Mouse (Mus musculus) myocyte (in vitro differentiated cells): ENCODE data around the gene Sim1. TPM values are rescaled to one million over a fixed set of nuclear protein-coding genes. Genes with fewer than 3 reads are reported as not detected.

Experiments
- H3K27me3 ChIP-seq: one replicate; pipeline ENCODE4 v1.6.1; 2011; ENCODE audit not compliant: control insufficient read depth, insufficient read depth, insufficient read length
- H3K36me3 ChIP-seq: one replicate; pipeline ENCODE4 v1.6.1; 2011; ENCODE audit not compliant: control insufficient read depth, insufficient read depth
- H3K4me2 ChIP-seq: one replicate; pipeline ENCODE4 v1.6.1; 2011; ENCODE audit warnings: low read depth, control low read depth
- H3K4me3 ChIP-seq: one replicate; pipeline ENCODE4 v1.5.1; 2011; ENCODE audit warnings: mild to moderate bottlenecking, control low read depth, moderate library complexity
- H3K79me2 ChIP-seq: one replicate; pipeline ENCODE4 v1.6.1; 2011; ENCODE audit not compliant: control insufficient read depth, insufficient read depth
- H3ac ChIP-seq: one replicate; pipeline ENCODE4 v1.6.1; 2011; ENCODE audit not compliant: control insufficient read depth, insufficient read length
- CEBPB ChIP-seq: IDR thresholded peaks from 2 replicates; pipeline ENCODE4 v1.6.1; 2011; ENCODE audit warnings: mild to moderate bottlenecking, moderate library complexity; ENCODE audit not compliant: poor library complexity, insufficient read depth, severe bottlenecking
- E2F4 ChIP-seq: IDR thresholded peaks from one replicate; pipeline ENCODE4 v1.6.1; 2011; ENCODE audit warnings: mild to moderate bottlenecking, control low read depth, moderate library complexity; ENCODE audit not compliant: insufficient read depth
- MAX ChIP-seq: IDR thresholded peaks from one replicate; pipeline ENCODE4 v1.6.1; 2011; ENCODE audit warnings: low read depth, mild to moderate bottlenecking, control low read depth
- MYOD1 ChIP-seq, 3 experiments: IDR thresholded peaks; one replicate each; pipeline ENCODE4 v1.6.1; 2011; ENCODE audit warnings: control low read depth in 2 of 3, low read depth in 2 of 3, mild to moderate bottlenecking in 2 of 3, moderate library complexity in 1 of 3; ENCODE audit not compliant: insufficient read length in 2 of 3, control insufficient read depth in 1 of 3
- MYOG ChIP-seq, 3 experiments: IDR thresholded peaks; one replicate each; pipeline ENCODE4 v1.6.1; 2011; ENCODE audit warnings: control low read depth in 2 of 3, low read depth in 2 of 3, mild to moderate bottlenecking in 2 of 3; ENCODE audit not compliant: insufficient read length in 2 of 3, control insufficient read depth in 1 of 3, insufficient read depth in 1 of 3
- POLR2A ChIP-seq: IDR thresholded peaks from one replicate; pipeline ENCODE4 v1.6.1; 2011; ENCODE audit warnings: low read depth, mild to moderate bottlenecking, control low read depth, moderate library complexity; ENCODE audit not compliant: insufficient read length
- POLR2AphosphoS2 ChIP-seq: IDR thresholded peaks from one replicate; pipeline ENCODE4 v1.6.1; 2011; ENCODE audit warnings: low read depth, control low read depth; ENCODE audit not compliant: insufficient read length
- REST ChIP-seq: IDR thresholded peaks from one replicate; pipeline ENCODE4 v1.6.1; 2011; ENCODE audit warnings: mild to moderate bottlenecking, control low read depth, moderate library complexity; ENCODE audit not compliant: insufficient read depth, insufficient read length
- SRF ChIP-seq: IDR thresholded peaks from one replicate; pipeline ENCODE4 v1.6.1; 2011; ENCODE audit warnings: low read depth; ENCODE audit not compliant: control insufficient read depth, insufficient read length
- TCF12 ChIP-seq: IDR thresholded peaks from one replicate; pipeline ENCODE4 v1.6.1; 2011; ENCODE audit warnings: mild to moderate bottlenecking, control low read depth; ENCODE audit not compliant: poor library complexity, insufficient read depth, severe bottlenecking
- TCF3 ChIP-seq: IDR thresholded peaks from one replicate; pipeline ENCODE4 v1.6.1; 2011; ENCODE audit warnings: low read depth, control low read depth; ENCODE audit not compliant: insufficient read length
- USF1 ChIP-seq: IDR thresholded peaks from one replicate; pipeline ENCODE4 v1.6.1; 2011; ENCODE audit warnings: low read depth, mild to moderate bottlenecking, control low read depth, moderate library complexity
- polyA plus RNA-seq: library from polyadenylated mRNA; unstranded; fragments of >200 nt; fragmentation: generic; extraction: Trizol; gene quantifications from one replicate; pipeline ENCODE4 v1.2.1, GENCODE M21; 2012; ENCODE audit warnings: missing spikeins

Sim1 gene
- polyA plus RNA-seq, 1 experiment: 0.04 TPM

DNA sequence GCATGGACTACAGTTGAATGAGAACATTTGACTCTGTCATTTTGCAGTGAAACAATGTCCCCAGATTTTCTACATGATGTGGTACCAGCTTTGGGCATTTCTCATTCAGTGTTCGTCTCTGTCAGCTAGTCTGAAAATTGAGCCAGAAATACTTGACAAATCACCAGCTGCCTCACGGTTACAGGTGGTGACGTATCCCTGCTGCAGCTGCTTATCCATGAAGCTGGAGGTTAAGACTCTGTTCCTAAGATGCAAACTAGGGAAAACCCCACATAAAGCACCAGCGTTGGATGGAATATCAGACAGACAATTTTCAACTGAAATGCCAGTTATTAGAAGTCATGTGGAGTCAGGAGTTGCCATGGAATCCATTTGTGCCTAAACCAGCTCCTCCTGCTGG is 8.2 kb upstream of the Sim1 start:
- no peak overlapping the region for H3K4me2 ChIP-seq
- no peak overlapping the region for H3ac ChIP-seq

DNA sequence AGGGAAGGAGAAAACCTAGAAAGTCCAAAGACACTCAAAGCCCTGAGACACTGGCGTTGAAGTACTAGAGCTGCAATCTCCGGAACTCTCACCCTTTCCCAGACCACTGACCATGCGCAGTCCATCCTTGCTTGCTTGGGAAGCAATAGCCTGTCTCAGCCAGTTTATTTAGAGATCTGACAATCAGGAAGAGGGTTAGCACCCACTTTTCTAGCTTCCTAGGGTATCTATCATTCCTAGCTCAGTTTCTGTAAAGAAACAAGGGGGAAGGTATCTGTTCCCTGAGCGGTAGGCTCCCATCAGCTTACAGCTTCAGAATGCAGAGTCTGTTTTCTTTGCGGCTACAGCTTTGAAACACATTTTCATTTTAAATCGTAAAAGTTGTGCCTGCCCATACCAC is 3.9 kb upstream of the Sim1 start:
- H3K27me3 ChIP-seq: no peaks in the 10 kb centered on the region
- H3K36me3 ChIP-seq: no peaks in the 10 kb centered on the region
- no peaks in the 10 kb centered on the region for H3K79me2 ChIP-seq
- TF ChIP-seq POLR2AphosphoS2 (no peak), REST (no peak), TCF12 (no peak), SRF (no peak), USF1 (no peak), POLR2A (no peak), E2F4 (no peak), CEBPB (no peak), MAX (no peak), TCF3 (no peak), MYOD1 (IDR thresholded peaks at IDR 0.05; ENCODE audit: control insufficient read depth in 1 of 3, insufficient read length in 2 of 3, low read depth in 2 of 3) (no peak), MYOG (IDR thresholded peaks at IDR 0.05; ENCODE audit: control insufficient read depth in 1 of 3, insufficient read depth in 1 of 3, insufficient read length in 2 of 3, low read depth in 2 of 3) (no peak)
- no peak overlapping the region for H3ac ChIP-seq
- no peak overlapping the region for H3K4me2 ChIP-seq
- H3K4me3 ChIP-seq: no peak overlapping the region

More for the DNA sequence above, 8.2 kb upstream of the Sim1 start:
- no peak for TF ChIP-seq E2F4
- no peak for TF ChIP-seq TCF12
- no peak for TF ChIP-seq CEBPB
- TF ChIP-seq USF1: no peak
- TF ChIP-seq MAX: no peak
- TF ChIP-seq POLR2A: no peak
- TF ChIP-seq MYOD1 (IDR thresholded peaks at IDR 0.05; ENCODE audit: control insufficient read depth in 1 of 3, insufficient read length in 2 of 3, low read depth in 2 of 3): no peak
- no peak for TF ChIP-seq MYOG (IDR thresholded peaks at IDR 0.05; ENCODE audit: control insufficient read depth in 1 of 3, insufficient read depth in 1 of 3, insufficient read length in 2 of 3, low read depth in 2 of 3)
- TF ChIP-seq SRF: no peak
- no peak for TF ChIP-seq POLR2AphosphoS2
- no peak for TF ChIP-seq REST
- no peak for TF ChIP-seq TCF3
- Histone ChIP-seq H3K36me3 (no peaks in the 10 kb centered on the region), H3K4me3 (no peak overlapping the region), H3K27me3 (no peaks in the 10 kb centered on the region), H3K79me2 (no peaks in the 10 kb centered on the region)

DNA sequence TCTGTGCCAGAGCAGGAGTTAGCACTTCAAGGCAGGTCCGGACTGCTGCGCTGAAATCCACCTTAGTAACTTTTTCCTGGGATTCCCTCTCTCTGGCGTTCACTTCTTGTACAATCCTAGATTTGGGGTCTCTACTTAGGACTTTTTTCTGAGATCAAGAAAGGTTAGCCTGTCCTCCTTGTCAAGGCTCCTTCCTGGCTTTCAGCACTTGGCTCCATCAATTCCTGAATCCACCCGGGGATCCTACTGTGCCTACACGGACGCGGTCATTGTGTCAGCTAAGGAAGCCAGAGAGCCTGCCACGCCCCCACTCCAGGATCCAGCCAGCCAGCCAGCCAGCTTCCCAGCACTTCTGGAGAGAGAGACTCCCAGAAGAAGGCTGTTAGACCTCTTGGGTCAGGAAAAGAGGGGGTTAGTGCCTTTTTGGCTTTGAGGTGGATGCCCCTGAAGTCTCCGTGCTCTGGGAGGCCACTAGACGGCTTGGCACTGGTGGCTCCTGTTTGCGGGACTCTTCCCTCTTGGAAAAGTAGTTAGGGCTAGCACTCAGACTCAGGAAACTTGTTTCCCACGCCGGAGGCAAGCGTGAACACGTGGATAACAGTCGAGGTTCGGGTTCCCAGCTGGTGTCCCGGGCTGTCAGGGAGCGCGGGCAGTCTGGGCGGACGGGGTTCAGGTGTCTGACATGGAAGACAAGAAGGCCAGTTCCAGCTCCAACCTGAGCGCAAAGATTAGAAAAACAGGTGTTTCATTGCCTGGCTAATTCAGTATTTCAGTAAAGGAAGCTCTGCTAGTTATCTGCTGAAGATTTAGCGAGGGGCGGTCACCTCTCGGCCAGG is 2.5 kb upstream of the Sim1 start:
- no peak for TF ChIP-seq USF1
- no peak for TF ChIP-seq MAX
- TF ChIP-seq SRF: no peak
- TF ChIP-seq POLR2A: no peak
- no peak for TF ChIP-seq E2F4
- TF ChIP-seq POLR2AphosphoS2: no peak
- no peak for TF ChIP-seq TCF3
- TF ChIP-seq CEBPB: no peak
- no peak for TF ChIP-seq MYOG (IDR thresholded peaks at IDR 0.05; ENCODE audit: control insufficient read depth in 1 of 3, insufficient read depth in 1 of 3, insufficient read length in 2 of 3, low read depth in 2 of 3)
- TF ChIP-seq REST: no peak
- no peak for TF ChIP-seq TCF12
- no peak for TF ChIP-seq MYOD1 (IDR thresholded peaks at IDR 0.05; ENCODE audit: control insufficient read depth in 1 of 3, insufficient read length in 2 of 3, low read depth in 2 of 3)
- no peak overlapping the region for H3K4me3 ChIP-seq
- H3K36me3 ChIP-seq: no peaks in the 10 kb centered on the region
- H3K4me2 ChIP-seq: no peak overlapping the region
- H3ac ChIP-seq: no peak overlapping the region
- H3K27me3 ChIP-seq: no peaks in the 10 kb centered on the region
- H3K79me2 ChIP-seq: no peaks in the 10 kb centered on the region

DNA sequence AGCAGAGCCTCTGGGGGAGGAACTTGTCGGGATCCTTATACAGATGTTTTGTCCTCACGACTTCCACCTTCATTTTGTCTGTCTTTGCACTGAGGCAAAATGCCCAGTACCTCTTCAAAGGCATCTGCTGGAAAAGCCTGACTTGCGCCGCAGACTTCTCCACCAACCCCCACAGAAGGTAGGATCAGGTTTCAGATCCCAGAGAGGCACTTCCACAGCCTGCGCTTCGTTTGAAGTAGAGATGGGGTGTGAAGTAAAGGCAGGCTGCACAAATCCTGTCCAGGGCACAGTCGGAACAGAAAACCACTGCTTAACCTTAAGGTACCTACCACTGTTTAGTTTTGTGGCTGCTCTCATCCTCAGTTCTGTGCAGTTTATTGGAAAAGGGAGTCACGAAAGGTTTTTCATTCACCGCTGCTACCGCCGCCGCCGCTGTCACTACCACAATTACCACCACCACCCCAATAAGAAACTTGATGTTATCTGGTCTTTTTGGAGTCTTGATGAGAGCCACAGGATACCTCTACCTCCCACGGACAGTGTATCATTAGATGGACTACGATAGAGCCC is 1.7 kb upstream of the Sim1 start:
- Histone ChIP-seq H3K4me3 (no peak overlapping the region), H3K4me2 (no peak overlapping the region), H3K36me3 (no peaks in the 10 kb centered on the region), H3K27me3 (no peaks in the 10 kb centered on the region), H3K79me2 (no peaks in the 10 kb centered on the region), H3ac (no peak overlapping the region)
- TF ChIP-seq REST (no peak), E2F4 (no peak), TCF12 (no peak), SRF (no peak), USF1 (no peak), POLR2A (no peak), MYOD1 (IDR thresholded peaks at IDR 0.05; ENCODE audit: control insufficient read depth in 1 of 3, insufficient read length in 2 of 3, low read depth in 2 of 3) (no peak), CEBPB (no peak), TCF3 (no peak), POLR2AphosphoS2 (no peak)
